Mouse (Mus musculus) megakaryocyte, embryonic 14.5 days (primary cell): ENCODE measurements around the gene Cdr2.

Experiments
- FLI1 ChIP-seq: IDR thresholded peaks from 2 replicates; pipeline ENCODE4 v1.6.1; 2012; ENCODE audit warnings: low read length, inconsistent platforms, mixed read lengths
- GATA1 ChIP-seq: IDR thresholded peaks from 3 replicates; pipeline ENCODE4 v1.6.1; 2012; ENCODE audit warnings: mixed read lengths, low read length, inconsistent platforms, borderline replicate concordance

- TF ChIP-seq FLI1 (no peak), GATA1 (no peak)
These were observed 19.0 kb downstream of the Cdr2 start for GRCm38 (mm10) chr7:120963126-120963525.
